Mouse (Mus musculus) c-Kit-positive CD71-positive TER-119-positive erythroid progenitor cells, embryonic 14.5 days (primary cell): ENCODE measurements around the gene Gm20903.
"Not testable (repeated sequence)": the region's sequence is repeated elsewhere in the genome, so short reads cannot be mapped to it uniquely, and the experiment has no call there.

Source experiments
- DNase-seq: peaks from one replicate; pipeline ENCODE4 v3.0.0-alpha.2; 2013; ENCODE audit warnings: low spot score

Gene Gm20903

DNA sequence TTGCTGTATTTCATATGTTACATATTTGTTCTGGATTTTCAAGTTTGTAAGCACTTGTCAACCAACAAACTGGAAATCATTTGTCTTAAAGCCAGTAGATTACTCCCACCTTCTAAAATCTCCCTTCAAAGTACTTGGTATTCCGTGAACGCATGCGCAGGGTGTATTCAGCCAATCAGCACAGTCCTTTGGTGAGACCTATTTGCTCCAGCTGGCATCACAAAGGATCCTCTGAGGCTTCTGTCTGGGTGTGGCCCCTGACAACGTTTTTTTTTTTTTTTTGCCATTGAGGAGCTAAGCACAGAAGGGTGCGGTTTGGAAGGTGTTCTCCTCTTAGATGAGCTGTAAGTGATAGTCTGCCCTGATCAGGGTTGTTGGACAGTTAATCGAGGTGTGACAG is at the start of gene Gm20903:
TSS of gene Gm20903 (plus strand) at position 301 of the 400 bp plus-strand sequence.
- not testable (repeated sequence) for DNase-seq
